Mouse (Mus musculus) hindbrain, embryonic 15.5 days (tissue): Measurements from ENCODE around the gene Gm17509. TPM values are rescaled to one million over a fixed set of nuclear protein-coding genes. Genes with fewer than 3 reads are reported as not detected.
A peak's percentile ranks its signal among the peaks of the same experiment; 100 is the strongest.

ENCODE experiments used
- ATAC-seq: fragments of 200-750 bp; cut with Nextera tagmentation; 2 replicates; pipeline ENCODE4 v1.8.0; 2017; ENCODE audit warnings: low read depth, moderate number of reproducible peaks, moderate TSS enrichment; ENCODE audit not compliant: low FRiP score
- H3K27ac ChIP-seq: fragments of 300-500 bp; sonication (generic); replicated peaks from 2 replicates; pipeline ENCODE4 v1.5.1; 2015; ENCODE audit warnings: mild to moderate bottlenecking, inconsistent platforms
- H3K27me3 ChIP-seq: fragments of 300-500 bp; sonication (generic); 2 replicates; pipeline ENCODE4 v1.6.1; 2015; ENCODE audit warnings: control low read depth, inconsistent platforms
- H3K36me3 ChIP-seq: fragments of 300-500 bp; sonication (generic); 2 replicates; pipeline ENCODE4 v1.6.1; 2015; ENCODE audit warnings: control low read depth, inconsistent platforms
- H3K4me1 ChIP-seq: fragments of 300-500 bp; sonication (generic); replicated peaks from 2 replicates; pipeline ENCODE4 v1.6.1; 2015; ENCODE audit warnings: control low read depth, inconsistent platforms
- H3K4me2 ChIP-seq: fragments of 300-500 bp; sonication (generic); 2 replicates; pipeline ENCODE4 v1.6.1; 2015; ENCODE audit warnings: moderate library complexity, mild to moderate bottlenecking, inconsistent platforms
- H3K4me3 ChIP-seq: fragments of 300-500 bp; sonication (generic); 2 replicates; pipeline ENCODE4 v1.5.1; 2015; ENCODE audit warnings: mild to moderate bottlenecking, inconsistent platforms
- H3K9ac ChIP-seq: fragments of 300-500 bp; sonication (generic); 2 replicates; pipeline ENCODE4 v1.6.1; 2015; ENCODE audit warnings: inconsistent platforms
- H3K9me3 ChIP-seq: fragments of 300-500 bp; sonication (generic); 2 replicates; pipeline ENCODE4 v1.6.1; 2016; ENCODE audit warnings: control low read depth, inconsistent platforms
- WGBS: fragments of 180-500 bp; shearing (Covaris S2); methylation state at CpG from one replicate; pipeline ENCODE4 v1.1.7; 2015; 5-methylcytosine and 5-hydroxymethylcytosine counted together
- polyA plus RNA-seq: library from polyadenylated mRNA; unstranded; fragments of >200 nt; fragmentation: Nextera tagmentation; extraction: Ambion mirVana; gene quantifications from 2 replicates; pipeline ENCODE4 v1.2.1, GENCODE M21; 2015

Gm17509 gene
- polyA plus RNA-seq, 1 experiment from 2014 or later: 0.41 TPM

DNA sequence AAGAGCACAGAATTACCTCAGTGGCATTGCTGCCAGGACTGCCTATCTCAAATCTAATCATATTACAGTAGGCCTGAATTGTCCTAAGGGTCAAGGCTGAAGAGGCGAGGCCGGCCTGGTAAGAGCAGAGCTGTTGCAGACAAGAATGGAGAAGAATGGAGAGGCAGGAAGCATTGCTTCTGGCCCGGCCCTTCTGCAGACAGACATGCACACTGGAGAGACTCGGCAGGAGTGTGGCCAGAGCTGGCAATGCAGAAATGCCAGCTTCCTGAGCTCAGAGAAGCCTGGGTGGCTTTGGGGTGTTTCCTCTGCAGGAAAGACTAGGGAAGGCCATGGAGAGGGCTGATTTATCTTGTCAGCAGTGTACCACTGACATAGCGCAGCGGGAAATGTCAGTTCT, 4.7 kb upstream of the Gm17509 start:
- Histone ChIP-seq H3K36me3 (no peaks in the 10 kb centered on the region), H3K27me3 (no peaks in the 10 kb centered on the region), H3K9me3 (no peaks in the 10 kb centered on the region), H3K4me3 (no peak overlapping the region), H3K27ac (no peak overlapping the region), H3K4me1 (peaks cover 12% of the 10 kb centered on the region), H3K9ac (no peak overlapping the region), H3K4me2 (no peak overlapping the region)
- ATAC-seq: no peak
- 84% methylated on average over 6 of the region's 6 CpGs for WGBS

DNA sequence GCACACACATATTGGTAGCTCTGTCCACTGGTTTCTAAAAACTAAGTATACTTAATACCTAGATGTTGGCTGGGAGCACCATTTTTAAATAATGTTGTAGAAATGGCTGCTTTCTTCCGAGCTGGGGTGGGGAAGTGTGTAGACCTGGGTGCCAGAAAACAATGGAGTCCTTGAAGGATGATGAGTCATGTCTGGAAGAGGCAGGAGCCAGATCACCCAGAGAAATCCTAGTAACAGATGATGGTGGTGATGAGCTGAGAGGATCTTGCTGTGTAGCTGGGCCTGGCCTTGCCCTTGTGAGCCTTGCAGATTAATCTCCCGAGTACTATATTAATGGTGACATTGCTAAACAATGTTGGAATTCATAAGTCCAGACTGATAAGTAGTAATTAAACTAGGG, 4.0 kb upstream of the Gm17509 start:
- Histone ChIP-seq H3K9me3 (no peaks in the 10 kb centered on the region), H3K4me3 (no peak overlapping the region), H3K4me1 (peaks cover 17% of the 10 kb centered on the region), H3K9ac (no peak overlapping the region), H3K27ac (no peak overlapping the region), H3K36me3 (no peaks in the 10 kb centered on the region), H3K4me2 (no peak overlapping the region), H3K27me3 (no peaks in the 10 kb centered on the region)
- ATAC-seq: no peak
- 72% methylated on average over 2 of the region's 2 CpGs for WGBS

DNA sequence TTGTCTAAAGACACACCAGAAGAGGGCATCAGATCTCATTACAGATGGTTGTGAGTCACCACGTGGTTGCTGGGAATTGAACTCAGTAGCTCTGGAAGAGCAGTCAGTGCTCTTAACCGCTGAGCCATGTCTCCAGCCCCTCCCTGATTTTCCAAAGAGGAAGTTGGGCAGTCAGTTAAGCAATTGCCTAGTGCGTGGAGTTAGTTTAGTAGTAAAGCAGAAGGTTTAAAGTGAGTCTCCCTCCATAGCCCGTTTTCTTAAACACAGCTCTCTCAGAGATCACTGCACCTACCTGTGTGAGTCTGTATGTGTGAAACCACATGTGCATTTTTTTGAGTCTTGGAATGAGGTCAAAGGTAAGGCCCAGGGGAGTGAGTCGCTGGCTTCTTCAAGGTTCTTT, 2.2 kb upstream of the Gm17509 start:
- 60% methylated on average over 5 of the region's 5 CpGs for WGBS
- no peak overlapping the region for H3K4me3 ChIP-seq
- H3K27ac ChIP-seq: no peak overlapping the region
- H3K27me3 ChIP-seq: no peaks in the 10 kb centered on the region
- no peaks in the 10 kb centered on the region for H3K36me3 ChIP-seq
- no peak overlapping the region for H3K4me2 ChIP-seq
- H3K9me3 ChIP-seq: no peaks in the 10 kb centered on the region
- H3K9ac ChIP-seq: no peak overlapping the region
- no peak for ATAC-seq
- H3K4me1 ChIP-seq: peaks cover 22% of the 10 kb centered on the region

DNA sequence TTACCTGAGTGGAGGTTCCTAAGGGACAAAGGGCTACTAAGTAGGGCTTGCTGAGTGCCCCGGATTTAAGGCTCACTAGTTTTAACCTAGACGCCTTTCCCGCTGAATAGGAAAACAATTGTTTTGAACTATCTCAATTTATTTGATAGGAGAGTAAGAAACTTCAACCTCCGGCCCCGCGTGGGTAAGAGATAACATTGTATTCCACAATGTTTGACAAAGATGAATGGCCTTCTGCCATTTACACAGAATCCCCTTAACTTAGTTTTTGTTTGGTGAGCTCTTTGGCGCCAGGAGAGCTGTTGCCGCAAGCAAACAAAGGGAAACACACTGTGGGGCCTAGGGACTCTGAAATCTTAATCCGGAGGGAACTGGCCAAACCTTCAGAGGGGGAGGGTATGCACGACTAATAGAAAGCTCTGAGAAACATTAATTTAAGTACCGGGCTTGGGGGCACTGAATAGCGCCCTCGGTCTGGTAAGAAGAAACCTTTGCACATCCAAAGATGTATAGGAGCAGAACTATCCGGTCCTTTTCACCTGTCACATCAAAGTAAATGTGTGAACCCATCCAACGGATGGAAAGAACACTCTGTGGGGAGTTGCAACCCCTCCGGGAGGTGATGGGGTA, 889 bp downstream of the Gm17509 start:
- Histone ChIP-seq H3K4me3 (peak overlapping the region; percentile 67), H3K36me3 (no peaks in the 10 kb centered on the region), H3K9me3 (no peaks in the 10 kb centered on the region), H3K27me3 (no peaks in the 10 kb centered on the region), H3K4me1 (peaks cover 22% of the 10 kb centered on the region), H3K4me2 (peak overlapping the region; percentile 68), H3K9ac (peak overlapping the region; percentile 78), H3K27ac (peak overlapping the region; percentile 80)
- no peak for ATAC-seq
- 2% methylated on average over 16 of the region's 16 CpGs for WGBS

DNA sequence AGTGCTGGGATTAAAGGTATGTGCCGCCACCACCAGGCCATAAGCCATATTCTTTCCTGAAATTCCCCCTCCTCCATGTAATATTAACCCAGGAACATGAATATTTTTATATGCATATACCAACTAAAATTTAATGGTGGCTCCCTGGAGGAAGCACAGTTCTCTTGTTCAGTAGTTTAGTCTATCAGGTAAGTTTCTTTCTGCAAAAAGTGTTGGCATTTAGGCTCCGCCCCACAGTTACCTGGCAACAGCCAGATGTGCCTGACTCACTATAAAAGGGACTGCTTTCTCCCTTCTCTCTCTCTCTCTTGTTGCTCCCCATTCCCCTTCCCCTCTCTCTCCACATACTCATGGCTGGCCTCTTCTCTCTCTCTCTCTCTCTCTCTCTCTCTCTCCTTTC, 2.8 kb downstream of the Gm17509 start:
- no peak overlapping the region for H3K4me3 ChIP-seq
- no peaks in the 10 kb centered on the region for H3K9me3 ChIP-seq
- WGBS: 86% methylated on average over 2 of the region's 2 CpGs
- H3K36me3 ChIP-seq: no peaks in the 10 kb centered on the region
- peaks cover 22% of the 10 kb centered on the region for H3K4me1 ChIP-seq
- no peak overlapping the region for H3K9ac ChIP-seq
- H3K27ac ChIP-seq: no peak overlapping the region
- no peaks in the 10 kb centered on the region for H3K27me3 ChIP-seq
- H3K4me2 ChIP-seq: no peak overlapping the region
- no peak for ATAC-seq

DNA sequence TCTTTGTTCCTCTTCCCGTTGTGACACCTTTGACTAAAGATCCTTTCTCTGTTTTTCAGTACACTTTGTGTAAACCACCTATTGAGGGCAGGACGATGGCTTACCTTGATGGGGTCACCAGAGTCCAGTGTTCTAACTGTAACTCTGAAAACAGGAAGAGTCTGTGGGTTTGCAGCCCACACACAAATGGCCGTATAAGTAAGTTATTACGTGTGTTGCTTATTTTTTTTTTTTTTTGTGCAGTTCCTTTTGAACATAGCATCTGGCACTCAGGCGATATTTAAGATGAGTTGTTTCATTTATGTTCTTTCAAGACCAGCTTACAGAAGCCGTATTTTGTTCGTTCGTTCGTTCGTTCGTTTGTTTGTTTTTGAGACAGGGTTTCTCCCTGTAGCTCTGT, 3.3 kb downstream of the Gm17509 start:
- Histone ChIP-seq H3K9me3 (no peaks in the 10 kb centered on the region), H3K36me3 (no peaks in the 10 kb centered on the region), H3K27me3 (no peaks in the 10 kb centered on the region), H3K27ac (no peak overlapping the region), H3K4me2 (no peak overlapping the region), H3K9ac (no peak overlapping the region), H3K4me3 (no peak overlapping the region), H3K4me1 (peaks cover 22% of the 10 kb centered on the region)
- WGBS: 74% methylated on average over 11 of the region's 11 CpGs
- ATAC-seq: no peak

DNA sequence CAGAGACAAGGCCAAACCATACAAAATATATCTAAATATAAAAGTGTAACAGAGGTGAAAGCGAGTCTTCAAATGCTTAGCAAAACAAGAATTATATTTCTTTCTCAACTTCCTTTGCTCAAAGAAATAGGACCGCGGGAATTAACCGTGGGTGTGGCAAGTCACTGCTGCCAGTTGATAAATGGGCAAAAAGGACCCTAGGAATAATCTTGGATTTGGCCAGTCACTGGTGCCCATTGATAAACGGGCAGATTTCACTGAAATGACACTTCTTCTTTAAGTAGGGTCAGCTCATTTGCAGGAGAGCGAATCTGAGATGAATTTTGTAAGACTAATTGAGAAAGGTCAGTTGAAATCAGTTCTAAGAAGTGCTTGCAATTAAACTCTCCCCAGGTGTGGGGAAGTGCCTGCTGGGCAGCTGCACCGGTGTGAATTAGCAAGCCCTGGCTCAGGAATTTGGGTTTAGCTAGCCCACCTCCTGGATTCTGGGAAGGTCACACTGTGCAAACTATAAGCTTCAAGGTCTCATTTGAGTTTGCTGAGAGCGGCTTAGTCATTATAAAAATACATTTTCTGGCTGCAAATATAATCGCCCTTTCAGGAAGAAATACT, 4.0 kb downstream of the Gm17509 start:
- ATAC-seq: no peak
- Histone ChIP-seq H3K4me1 (peaks cover 14% of the 10 kb centered on the region), H3K9me3 (no peaks in the 10 kb centered on the region), H3K27ac (no peak overlapping the region), H3K36me3 (no peaks in the 10 kb centered on the region), H3K9ac (no peak overlapping the region), H3K27me3 (no peaks in the 10 kb centered on the region), H3K4me2 (no peak overlapping the region), H3K4me3 (no peak overlapping the region)
- 25% methylated on average over 9 of the region's 9 CpGs for WGBS

DNA sequence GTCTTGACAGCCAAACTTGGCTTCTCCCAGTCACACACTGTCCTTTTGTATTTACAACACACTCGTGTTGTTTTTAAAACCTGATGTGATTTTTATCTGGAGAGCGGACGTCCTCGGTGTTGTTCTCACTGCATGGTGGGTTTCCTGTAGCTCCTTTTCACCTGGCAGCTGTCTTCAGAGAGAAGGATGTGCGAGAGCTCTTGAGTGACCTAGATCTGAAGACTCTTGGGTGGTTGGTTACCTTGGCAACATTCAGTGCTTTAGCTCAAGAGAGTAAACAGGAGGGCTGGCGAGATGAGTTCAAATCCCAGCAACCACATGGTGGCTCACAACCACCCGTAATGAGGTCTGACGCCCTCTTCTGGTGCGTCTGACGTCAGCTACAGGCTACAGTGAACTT, 4.7 kb downstream of the Gm17509 start:
- 13% methylated on average over 10 of the region's 10 CpGs for WGBS
- no peak overlapping the region for H3K9ac ChIP-seq
- H3K9me3 ChIP-seq: no peaks in the 10 kb centered on the region
- H3K4me2 ChIP-seq: no peak overlapping the region
- peaks cover 10% of the 10 kb centered on the region for H3K4me1 ChIP-seq
- no peak overlapping the region for H3K27ac ChIP-seq
- no peaks in the 10 kb centered on the region for H3K36me3 ChIP-seq
- ATAC-seq: no peak
- H3K4me3 ChIP-seq: no peak overlapping the region
- H3K27me3 ChIP-seq: no peaks in the 10 kb centered on the region

DNA sequence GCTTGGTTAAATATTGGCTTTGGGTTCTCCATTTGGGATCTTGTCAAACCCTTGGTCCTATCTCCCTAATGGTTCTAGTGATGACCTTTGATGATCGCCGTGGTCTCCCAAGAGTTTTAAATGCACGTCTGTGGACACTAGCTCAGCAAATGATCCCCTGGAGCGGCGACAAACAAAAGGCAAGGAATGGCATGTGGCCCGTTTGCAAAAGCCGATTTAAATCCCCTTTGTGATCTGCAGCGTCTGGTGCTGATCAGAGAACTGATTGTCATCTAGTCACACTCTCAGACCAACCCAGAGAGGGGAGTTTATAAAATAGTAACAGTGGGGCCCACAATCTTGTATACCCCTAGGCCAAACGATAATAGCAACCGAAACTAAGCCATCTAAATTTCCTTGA, 5.4 kb downstream of the Gm17509 start:
- 6% methylated on average over 10 of the region's 10 CpGs for WGBS
- no peak for ATAC-seq
- no peak overlapping the region for H3K4me3 ChIP-seq
- no peak overlapping the region for H3K4me2 ChIP-seq
- no peak overlapping the region for H3K9ac ChIP-seq
- H3K9me3 ChIP-seq: no peaks in the 10 kb centered on the region
- H3K36me3 ChIP-seq: no peaks in the 10 kb centered on the region
- peaks cover 10% of the 10 kb centered on the region for H3K4me1 ChIP-seq
- no peak overlapping the region for H3K27ac ChIP-seq
- H3K27me3 ChIP-seq: no peaks in the 10 kb centered on the region

DNA sequence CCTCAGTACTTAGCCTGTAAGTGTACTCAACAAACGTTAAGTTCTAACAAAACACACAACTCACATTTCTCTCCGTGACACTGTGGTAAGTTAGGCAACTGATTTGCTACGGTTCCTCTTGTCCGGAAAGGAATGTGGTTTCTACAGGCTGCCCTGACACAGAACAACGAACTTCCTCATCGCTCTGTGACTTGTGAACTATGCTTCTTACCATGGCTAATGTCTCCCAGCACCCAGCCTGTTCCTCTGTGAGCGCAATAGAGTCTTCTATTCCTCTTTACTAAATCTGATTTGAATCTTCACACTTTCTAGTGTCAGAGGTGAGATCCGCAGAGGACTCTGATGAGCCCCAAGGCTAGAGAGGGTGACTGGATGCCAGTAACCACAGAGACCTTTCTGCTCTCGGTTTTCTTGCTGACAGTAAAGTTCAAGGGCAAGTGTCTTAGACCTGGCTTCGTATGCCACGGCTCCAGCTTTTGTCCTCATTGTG, 9.4 kb downstream of the Gm17509 start:
- H3K9me3 ChIP-seq: no peaks in the 10 kb centered on the region
- H3K27ac ChIP-seq: no peak overlapping the region
- H3K36me3 ChIP-seq: no peaks in the 10 kb centered on the region
- no peaks in the 10 kb centered on the region for H3K4me1 ChIP-seq
- no peak overlapping the region for H3K9ac ChIP-seq
- no peak for ATAC-seq
- no peaks in the 10 kb centered on the region for H3K27me3 ChIP-seq
- 45% methylated on average over 11 of the region's 11 CpGs for WGBS
- no peak overlapping the region for H3K4me3 ChIP-seq
- H3K4me2 ChIP-seq: no peak overlapping the region

DNA sequence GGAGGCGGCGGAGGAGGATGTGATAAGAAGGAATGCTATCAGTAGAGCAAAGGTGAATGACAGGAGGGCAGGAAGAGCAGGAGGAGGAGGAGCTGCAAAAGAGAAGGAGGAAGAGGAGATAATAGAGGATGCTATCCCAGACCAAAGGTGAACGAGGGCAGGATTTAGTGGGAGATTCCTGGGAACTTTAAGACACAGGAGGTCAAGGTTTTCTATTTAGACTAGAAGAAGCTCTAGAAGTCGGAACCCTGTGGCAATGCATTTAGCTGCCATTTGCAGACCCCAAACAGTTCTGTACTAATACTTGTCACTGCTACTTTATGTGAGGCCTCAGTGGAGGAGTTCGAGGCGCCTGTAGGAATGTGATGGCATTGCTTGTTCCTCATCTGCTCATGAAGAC, 12.6 kb downstream of the Gm17509 start, which contains the start of gene Emb:
Gene Emb (plus strand): TSS at position 301 of the 400 bp plus-strand sequence.
- Histone ChIP-seq H3K27me3 (no peaks in the 10 kb centered on the region), H3K4me1 (no peaks in the 10 kb centered on the region), H3K4me2 (no peak within 1 kb of the TSS), H3K9me3 (no peaks in the 10 kb centered on the region), H3K9ac (no peak within 1 kb of the TSS), H3K27ac (no peak within 1 kb of the TSS), H3K36me3 (no peaks in the 10 kb centered on the region), H3K4me3 (no peak within 1 kb of the TSS)
- 88% methylated on average over 6 of the region's 6 CpGs for WGBS
- no peak for ATAC-seq

DNA sequence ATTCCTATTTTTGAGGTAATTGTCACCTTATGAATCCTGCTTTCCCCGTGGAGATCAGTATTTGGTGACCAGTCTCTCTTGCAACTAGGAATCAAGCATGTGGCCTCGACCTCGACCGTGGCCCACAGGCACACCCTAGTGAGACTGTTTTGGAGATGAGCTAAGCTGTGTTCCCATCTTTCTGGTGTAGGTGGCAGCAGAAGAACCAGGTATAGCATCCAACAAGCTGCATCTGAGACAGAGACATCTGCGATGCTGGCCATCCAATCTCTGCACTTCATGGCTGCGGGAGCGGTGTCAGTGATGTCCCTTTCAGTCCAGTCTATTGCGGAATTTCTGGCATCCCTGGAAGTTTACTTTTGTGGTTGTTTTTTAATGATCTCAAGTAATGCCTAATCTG, 14.8 kb downstream of the Gm17509 start:
- no peak for ATAC-seq
- Histone ChIP-seq H3K27me3 (no peaks in the 10 kb centered on the region), H3K4me3 (no peak overlapping the region), H3K9ac (no peak overlapping the region), H3K27ac (no peak overlapping the region), H3K4me2 (no peak overlapping the region), H3K9me3 (no peaks in the 10 kb centered on the region), H3K36me3 (no peaks in the 10 kb centered on the region), H3K4me1 (no peaks in the 10 kb centered on the region)
- 93% methylated on average over 8 of the region's 8 CpGs for WGBS

DNA sequence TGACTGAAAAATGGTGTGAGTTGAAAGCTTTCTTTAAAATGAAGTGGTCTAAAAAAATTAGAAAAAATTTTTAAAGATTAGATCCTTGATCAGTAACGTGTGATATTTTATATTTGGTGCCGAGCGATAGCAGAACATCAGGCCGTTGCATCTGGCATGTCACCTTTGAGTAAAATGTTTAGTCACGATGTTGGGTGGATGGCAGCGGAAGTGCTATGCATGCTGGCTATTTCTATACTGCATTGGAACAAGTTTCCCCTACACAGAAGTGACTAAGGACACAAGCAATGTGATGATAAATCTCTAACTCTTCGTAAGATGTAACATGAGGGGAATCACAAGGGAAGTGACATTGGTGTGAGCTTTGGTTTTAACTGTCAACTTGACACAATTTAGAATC, 16.2 kb downstream of the Gm17509 start:
- Histone ChIP-seq H3K27me3 (no peaks in the 10 kb centered on the region), H3K27ac (no peak overlapping the region), H3K4me2 (no peak overlapping the region), H3K4me3 (no peak overlapping the region), H3K9me3 (no peaks in the 10 kb centered on the region), H3K4me1 (no peaks in the 10 kb centered on the region), H3K9ac (no peak overlapping the region), H3K36me3 (no peaks in the 10 kb centered on the region)
- ATAC-seq: no peak
- WGBS: 94% methylated on average over 7 of the region's 7 CpGs
